Mouse (Mus musculus) heart, postnatal 0 days (tissue): Measurements from ENCODE around the gene Pheta2.

ENCODE experiments used
- CTCF ChIP-seq: IDR thresholded peaks from 2 replicates; pipeline ENCODE4 v1.5.1; 2016; ENCODE audit warnings: antibody characterized with exemption, control low read depth, low read depth
- EP300 ChIP-seq: IDR thresholded peaks from 2 replicates; pipeline ENCODE4 v1.6.1; 2016; ENCODE audit warnings: antibody characterized with exemption, low read depth

DNA sequence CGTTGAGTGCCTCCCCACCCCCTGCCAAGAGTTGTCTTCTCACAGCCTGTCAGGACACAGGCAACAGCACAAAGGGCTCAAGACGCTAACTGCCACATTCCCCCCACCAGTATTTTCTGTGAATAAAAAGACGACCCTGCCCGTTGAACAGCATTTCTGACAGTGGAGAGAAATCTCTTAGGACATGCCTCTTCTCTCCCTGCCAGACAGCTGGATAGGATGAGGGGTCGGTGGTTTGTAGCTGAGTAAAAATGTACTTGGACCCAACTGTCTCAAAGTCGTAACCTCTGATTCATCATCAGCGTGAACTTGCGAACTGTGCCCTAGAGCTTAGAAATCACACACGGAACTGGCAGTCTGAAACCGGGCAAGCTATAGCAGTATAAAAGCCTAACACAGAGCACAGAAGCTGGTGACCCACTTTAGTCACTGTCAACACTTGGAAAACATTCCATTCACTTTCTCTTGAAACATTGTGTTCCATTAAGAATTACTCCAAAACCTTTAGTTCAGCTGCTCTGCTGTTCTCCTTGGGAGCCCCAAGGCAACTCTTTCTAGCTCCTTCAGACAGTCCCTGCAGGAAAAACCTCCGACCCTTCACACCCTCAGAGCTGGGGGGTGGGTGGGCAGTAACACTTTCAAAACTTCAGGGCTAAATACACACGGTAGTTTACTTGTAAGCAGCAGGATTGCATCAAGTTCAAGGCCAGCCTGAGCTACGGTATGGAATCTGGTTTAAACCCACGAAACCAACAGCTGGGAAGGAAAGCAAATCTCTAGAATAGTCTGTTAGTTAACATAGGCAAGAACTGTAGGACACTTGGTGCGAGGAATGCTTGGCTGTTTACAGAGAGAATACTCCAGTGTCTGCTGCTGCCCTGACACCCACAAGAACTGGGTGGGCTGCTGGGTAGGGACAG, 39.8 kb downstream of the Pheta2 start:
- TF ChIP-seq EP300 (no peak), CTCF (no peak)
